Mouse (Mus musculus): Measurements from ENCODE around the gene Ulk4.

The Ulk4 gene

DNA sequence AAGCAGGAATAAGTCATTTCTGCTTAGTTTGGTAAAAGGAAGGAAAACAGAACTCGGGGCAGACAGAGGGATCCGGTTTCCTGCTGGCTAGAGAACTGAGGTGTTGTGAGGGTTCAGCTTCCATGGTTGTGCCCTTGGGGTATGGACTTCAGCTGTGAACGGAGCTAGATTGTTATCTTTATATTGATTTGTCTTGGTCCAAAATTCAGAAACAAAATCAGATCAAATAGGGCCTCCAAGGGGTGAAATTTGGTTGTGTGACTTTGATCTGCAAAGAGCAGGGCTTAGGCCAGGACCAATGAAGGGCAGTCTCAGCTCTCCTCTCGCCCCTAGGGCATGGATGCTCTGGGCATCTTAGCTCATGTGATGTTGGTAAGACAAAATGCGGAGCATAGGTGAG lies 292.5 kb downstream of the Ulk4 start:
- no peak for DNase-seq (ENCODE audit: low read depth, low spot score)

DNA sequence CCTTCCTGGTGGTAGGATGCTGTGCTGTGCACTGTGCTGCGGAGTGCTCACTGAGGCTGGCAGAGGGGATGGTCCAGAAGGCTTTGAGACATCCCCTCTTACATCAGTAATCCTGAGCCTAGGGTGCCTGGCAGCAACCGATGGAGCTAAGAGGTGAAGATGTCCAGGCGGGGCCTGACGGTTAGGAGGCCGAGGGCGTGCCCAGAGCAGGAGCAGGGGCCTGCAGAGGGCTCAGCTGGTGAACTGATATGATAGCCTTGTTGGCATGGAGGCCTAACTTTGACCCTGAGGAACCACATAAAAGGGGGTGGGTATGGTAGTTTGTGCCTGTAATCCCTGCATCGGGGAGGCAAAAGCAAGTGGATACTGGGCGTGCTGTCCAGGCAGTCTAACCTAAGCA lies 293.1 kb downstream of the Ulk4 start:
- DNase-seq (ENCODE audit: low read depth, low spot score) = no peak

DNA sequence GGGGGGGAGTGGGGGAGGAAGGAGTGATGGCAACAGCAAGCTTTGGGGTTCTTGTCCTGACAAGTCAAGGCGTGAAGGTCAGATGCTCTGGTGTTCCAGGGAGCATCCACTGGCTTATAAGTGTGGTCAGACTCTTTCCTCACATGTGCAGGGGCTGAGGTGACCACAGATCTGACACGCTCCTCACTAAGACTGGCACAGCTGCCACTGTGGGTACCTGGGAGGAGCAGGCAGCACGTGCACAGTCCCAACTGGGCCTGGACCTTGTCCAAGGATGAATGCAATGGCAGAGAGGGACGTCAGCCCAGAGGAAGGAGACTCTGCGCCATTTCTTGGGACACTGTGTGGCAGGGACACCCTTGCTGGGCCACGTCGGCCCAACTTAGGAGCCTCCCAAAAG lies 295.2 kb downstream of the Ulk4 start:
- DNase-seq (ENCODE audit: low read depth, low spot score) = no peak

DNA sequence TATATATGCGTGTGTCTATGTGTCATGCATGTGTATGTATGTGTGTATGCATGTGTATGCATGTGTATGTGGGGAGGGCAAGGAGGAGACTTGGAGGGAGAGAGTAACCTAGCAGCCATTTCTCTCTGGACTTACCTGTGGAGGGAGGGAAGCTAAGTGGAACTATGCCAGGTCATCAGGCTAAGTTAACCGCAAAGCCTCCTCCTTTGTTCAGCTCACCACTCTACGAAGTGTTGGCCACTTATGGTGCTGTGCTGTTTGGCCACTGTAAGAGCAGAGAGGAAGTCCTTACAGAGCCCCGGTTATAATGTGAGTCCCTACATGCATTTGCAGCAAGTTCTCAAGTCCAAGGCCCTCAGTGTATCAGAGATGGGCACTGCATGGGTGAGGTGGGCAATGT lies 300.1 kb downstream of the Ulk4 start:
- no peak for DNase-seq (ENCODE audit: low read depth, low spot score)

DNA sequence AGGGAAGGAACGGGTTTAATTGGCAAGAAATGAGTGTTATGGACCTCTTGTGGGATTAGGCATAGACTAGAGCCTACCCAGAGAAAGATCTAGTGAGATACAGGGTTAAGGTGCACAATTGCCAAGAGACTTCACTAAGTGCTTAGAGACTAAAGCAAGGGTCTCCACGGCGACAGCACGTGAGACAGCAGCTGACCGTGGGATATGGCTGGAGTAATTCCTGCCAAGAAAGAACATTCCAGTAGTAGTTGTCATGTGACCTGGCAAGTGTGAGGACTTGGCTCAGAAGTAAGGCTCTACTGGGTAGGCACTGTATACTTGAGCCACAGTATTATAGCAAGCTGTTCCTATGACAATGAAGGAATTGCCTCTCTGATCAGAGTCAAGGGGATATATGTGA lies 300.8 kb downstream of the Ulk4 start:
- no peak for DNase-seq (ENCODE audit: low read depth, low spot score)

DNA sequence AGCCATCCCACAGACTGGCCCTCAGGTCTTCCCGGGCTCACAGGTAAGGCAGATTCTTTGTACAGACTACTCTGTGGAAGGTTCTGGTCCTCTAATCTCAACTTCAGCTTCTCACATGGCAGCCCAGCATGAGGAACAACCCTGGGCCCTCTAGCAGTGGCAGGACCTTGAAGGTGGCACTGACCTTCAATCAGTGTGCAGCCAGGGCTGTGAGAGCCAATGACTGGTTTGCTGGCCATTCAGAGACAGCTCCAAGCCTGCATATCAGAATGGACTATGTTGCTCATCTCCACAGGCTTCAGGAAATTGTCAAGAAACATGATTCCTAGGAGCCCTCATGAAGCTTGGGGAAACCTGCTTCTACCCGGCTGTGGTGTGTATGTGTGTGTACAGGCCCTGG lies 302.8 kb downstream of the Ulk4 start:
- no peak for DNase-seq (ENCODE audit: low read depth, low spot score)

DNA sequence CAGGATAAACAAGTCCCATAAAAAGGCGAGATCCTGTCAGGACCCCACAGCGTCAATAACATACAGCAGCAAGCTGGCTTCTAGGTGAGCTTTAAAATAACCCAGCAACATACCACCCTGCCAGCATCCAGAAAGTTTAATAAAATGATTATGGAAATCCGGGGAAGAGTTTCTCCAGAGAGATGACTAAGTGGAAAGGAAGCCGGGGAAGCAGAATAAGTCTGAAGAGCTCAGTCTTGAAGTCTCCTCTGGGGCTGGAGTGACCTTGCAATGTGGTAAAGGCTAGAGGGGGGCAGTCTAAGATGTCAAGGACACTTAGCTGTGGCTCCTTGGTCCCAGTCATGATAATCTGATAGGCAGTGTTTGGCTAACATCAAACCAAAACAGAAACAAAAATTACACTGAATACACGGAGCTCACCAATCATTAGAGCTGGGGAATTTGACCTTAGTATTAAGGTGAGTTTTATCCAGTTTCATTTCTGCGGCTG lies 303.9 kb downstream of the Ulk4 start:
- no peak for DNase-seq (ENCODE audit: low read depth, low spot score)

DNA sequence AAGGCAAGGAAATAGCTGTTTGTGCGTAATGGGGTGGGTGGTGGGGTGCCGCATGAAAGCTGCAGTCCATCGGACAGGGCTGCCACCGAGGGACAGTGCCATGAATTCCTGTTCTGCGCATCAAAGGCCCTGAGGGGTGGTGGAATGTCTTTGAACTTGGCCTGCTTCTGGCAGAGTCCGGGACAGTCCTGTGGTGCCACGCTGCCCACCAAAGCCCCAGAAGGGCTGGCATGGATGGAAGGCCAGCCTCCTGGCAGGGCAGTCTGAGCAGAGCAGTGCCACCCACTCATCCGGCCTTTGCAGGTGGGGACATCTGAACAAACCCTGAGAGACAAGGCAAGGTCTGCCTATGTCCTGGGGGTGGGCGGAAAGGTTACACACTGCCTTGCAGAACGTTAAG lies 312.0 kb downstream of the Ulk4 start:
- DNase-seq (ENCODE audit: low read depth, low spot score) = no peak

DNA sequence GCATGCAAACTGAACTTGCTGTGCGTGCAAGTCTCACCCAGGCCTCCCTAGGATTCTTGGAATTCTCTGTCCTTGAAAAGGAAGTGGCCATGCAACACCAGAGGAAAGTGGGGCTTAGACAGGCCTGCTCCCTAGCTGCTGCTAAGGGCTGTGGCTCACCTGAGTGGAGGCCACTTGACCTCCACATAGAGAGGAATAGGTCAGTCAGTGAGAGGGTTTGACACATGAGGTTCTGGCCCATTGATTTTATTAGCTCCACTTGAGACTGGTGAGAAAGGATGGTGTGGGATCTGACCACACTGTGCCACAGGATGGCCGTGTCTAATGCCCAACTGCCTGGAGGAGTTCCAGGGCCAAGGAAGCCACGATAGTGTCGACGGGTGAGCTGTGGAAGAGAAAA lies 312.8 kb downstream of the Ulk4 start:
- DNase-seq (ENCODE audit: low read depth, low spot score) = no peak

DNA sequence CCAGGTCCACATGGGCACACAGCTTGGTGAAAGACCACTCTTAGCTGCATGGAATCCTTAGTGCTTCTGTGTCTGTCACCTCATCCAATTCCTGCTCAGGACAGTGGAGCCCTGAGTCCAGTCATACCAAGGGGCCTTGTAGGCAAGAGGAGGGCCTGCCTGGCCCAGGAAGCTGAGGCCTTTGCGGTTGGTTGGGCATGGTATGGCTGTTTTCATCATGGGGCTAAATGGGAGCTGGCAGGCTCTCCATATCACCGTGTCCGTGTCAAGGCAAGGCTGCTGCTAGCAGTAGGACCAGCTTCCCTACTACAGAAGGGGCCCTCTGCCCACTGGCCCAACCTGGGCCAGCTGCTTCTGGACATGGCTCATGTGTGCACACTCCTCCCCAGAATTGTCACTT lies 313.3 kb downstream of the Ulk4 start:
- no peak for DNase-seq (ENCODE audit: low read depth, low spot score)

DNA sequence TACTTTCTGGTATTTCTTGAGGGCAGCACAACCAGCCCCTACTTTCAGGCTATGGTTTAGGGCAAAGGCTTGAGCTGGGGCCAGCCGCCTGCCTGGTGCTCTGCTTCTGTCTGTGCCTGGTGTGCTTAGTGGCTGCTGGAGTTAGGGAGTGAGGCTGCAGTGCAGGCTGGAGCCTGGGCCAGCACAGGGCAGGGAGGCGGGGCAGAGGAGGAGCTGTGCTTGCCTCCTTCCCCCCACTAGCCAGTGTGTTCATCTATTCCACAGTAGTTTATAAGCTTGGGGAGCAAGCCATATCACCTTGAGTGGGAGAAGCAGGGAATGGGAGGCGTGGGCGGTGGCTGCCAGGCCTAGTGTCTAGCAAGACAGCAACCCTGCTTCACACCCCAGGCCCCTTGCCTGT lies 313.9 kb downstream of the Ulk4 start:
- no peak for DNase-seq (ENCODE audit: low read depth, low spot score)

DNA sequence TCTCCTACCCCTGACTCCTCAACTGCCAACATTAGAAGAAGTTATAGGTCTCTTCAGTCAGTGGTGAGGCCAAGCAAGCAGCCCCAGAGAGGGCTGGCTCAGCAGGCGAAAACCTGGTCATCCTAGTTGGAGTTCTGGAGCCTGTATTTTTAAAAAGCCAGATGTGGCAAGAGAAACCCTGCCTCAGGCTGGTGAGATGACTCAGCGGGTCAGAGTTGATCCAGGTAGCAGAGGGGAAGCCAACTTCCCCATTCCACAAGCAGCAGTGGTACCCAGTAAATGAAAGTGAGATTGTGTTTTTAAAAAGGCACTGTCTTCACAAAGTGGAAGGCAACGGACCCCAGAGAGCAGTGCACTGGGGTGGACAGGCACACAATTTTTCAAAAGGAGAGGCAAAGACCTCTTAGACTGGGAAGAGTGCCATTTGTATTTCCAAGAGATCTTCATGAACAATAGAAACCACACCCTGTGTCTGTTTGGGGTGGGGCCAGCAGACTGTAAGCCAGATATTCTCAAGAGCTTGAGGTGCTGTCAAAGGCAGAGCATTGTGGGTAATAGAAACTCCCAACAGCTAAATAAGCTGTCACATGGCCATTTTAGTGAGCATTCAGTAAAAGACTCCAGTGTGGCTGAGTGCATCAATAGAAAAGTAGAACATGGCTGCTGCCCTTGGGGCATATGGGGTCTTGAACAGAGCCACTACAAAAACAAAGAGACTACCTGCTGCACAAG lies 314.9 kb downstream of the Ulk4 start:
- DNase-seq (ENCODE audit: low read depth, low spot score) = no peak

DNA sequence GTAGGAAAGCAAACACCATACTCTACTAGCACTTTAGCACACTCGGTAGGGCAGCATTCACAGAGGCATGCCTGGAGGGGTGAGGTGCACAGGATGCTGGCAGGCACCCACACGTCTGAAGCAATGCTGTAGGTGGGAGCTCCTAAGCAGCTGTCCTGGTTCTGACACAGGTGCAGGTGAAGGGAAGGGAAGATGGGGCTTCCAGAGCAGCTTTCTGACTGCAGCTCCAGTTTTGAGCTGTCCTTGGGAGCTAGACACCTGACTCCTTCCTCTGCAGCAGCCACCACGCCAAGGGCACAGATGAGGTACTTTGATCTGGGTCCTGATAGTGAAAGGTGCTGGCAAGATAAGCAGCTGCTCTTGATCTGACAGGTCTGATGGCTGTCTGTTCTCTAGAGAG lies 315.5 kb downstream of the Ulk4 start:
- DNase-seq (ENCODE audit: low read depth, low spot score) = no peak

DNA sequence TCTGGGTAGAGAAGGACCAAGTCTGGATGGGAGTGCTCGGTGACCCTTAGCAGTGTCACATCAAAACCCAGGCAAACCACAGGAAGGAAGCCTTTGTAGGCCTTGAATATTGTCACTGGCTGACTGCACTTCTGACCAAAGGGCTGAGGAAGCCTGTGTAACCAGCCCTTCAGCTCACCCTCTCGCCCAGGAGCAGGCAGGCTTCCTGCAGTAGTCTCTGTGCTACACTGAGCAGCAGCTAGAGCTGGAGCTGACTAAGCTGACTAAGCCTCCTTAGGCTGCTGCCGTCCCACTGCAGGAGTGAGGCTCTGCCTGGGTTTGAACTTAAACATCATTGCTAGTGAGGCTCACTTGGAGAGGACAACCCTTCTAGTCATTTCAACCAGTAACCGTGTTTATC lies 316.4 kb downstream of the Ulk4 start:
- no peak for DNase-seq (ENCODE audit: low read depth, low spot score)

DNA sequence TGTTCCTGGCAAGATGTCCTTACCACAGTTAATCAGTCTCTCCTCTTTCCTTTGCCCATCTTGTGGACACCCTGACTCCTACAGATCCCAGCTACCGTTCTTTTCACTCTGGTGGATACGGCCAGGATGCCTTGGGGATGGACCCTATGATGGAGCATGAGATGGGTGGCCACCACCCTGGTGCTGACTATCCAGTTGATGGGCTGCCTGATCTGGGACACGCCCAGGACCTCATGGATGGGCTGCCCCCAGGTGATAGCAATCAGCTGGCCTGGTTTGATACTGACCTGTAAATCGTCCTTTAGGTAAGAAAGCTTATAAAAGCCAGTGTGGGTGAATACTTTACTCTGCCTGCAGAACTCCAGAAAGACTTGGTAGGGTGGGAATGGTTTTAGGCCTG lies 317.8 kb downstream of the Ulk4 start:
- DNase-seq (ENCODE audit: low read depth, low spot score) = no peak

DNA sequence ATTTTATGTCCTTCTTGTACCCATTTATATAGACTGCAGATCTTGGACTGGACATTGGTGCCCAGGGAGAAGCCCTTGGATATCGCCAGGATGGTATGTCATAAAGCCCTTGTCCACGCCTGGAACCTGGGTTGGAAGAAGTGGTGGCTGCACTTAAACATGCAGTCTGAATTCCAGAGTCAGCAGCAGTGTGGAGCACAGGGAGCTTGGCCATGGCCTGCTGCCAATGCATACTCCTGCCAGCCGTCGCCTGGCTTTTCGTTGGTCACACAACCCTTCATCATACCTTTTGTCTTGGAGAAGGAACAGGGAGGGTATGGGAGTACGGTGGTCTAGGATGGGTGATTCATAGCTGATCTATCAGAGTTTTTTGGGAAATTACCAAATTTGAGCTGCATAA lies 318.4 kb downstream of the Ulk4 start:
- no peak for DNase-seq (ENCODE audit: low read depth, low spot score)

DNA sequence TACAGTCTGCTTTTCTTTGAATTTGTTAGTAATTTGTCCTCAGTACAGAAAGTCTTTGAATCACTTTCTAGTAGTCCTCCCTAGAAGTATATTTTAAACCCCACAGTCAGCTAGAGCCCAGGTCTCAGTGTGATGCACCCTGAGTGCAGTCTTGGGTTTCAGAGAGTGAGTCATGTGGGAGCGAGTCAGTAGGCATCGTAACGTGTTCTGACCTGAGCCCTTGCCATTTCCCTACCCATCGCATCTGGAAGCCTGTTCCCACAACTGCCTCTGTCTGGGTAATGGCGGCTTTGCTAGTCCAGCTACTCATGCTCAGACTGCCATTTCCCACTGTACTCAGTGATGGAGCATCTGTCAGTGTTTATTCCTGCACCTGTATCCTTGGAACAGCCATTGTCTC lies 318.9 kb downstream of the Ulk4 start:
- no peak for DNase-seq (ENCODE audit: low read depth, low spot score)

DNA sequence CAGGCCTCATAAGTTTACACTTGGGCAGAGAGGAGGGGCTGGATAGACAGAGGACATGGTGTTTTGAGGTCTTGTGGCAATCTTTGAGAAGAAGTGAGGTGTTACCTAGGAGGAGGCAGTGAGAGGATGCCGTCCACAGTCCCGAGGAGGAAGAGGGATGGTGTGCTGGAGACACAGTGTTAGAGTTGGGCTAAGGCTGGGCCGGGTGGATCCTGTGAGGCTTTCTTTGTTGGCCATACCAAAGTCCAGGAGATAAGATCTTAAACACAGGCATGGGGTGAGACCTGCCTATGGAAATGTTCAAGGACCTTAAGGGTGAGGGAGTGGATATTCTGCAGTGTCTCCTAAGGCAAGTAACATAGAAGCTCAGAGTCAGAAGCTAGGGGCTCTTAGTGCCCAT lies 325.1 kb downstream of the Ulk4 start:
- no peak for DNase-seq (ENCODE audit: low read depth, low spot score)

DNA sequence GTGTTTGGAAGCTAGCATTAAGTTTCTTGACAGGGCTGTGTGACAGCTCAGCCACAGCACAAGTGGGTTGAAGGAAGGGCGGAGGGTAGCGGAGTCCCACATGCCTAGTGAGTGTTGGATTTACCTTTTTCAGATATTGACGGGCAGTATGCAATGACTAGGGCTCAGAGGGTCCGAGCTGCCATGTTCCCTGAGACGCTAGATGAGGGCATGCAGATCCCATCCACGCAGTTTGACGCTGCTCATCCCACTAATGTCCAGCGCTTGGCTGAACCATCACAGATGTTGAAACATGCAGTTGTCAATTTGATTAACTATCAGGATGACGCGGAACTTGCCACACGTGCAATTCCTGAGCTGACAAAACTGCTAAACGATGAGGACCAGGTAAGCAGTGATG lies 326.2 kb downstream of the Ulk4 start:
- no peak for DNase-seq (ENCODE audit: low read depth, low spot score)

DNA sequence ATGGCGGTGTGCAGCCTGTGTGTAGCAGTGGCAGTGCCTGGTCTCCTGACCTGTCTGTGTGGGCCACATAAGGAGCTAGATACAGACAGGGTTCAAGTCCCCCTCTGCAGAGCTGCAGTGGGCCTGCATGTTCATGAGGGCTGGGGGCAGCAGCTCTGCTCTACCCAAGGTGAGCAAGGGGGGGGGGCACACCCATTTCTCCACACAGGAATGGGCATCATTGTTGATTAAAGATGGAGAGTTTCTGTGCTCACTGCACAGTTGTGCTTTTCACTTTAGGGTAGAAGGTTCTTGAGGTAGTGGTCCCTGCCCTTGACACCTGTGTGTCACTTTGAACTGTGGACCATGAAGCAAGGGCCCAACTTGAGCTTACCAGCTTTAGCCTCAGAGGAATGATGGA lies 328.2 kb downstream of the Ulk4 start:
- DNase-seq (ENCODE audit: low read depth, low spot score) = no peak

DNA sequence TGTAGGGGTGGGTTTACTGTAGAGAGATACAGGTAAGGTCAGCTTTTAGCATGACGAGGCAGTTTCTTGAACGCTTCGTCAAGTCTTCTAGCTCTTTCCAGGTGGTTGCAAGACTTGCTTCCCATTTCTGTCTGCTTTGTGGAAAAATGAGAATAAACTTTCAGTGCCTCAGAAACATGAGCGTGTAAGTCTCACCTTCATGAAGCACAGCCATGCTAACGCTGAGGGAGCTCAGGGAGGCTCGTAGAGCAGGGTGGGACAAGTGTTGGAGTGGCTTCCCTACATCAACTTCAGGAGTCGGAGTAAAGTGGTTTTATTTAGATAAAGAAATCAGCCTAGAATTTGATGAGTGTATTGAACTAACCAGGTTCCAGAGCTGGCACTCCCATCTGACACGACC lies 330.9 kb downstream of the Ulk4 start:
- DNase-seq (ENCODE audit: low read depth, low spot score) = no peak

DNA sequence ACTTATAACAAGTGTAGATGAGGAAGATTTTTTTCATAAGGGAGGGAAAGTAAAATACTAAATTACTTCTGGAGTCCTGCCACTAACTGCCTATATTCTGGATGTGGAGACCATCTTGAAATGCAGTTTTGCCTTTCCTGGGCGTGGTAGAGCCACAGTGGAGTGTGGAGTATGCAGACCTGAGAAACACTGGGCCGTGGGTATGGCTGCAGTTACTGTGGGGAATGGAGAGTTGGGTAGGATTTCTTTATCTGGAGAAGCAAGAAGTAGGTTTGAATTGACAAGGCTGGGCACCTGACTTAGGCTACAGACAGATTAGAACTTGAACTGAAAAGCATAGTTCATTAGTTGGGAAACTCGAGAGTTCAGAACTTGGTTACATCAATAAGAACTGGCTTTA lies 332.8 kb downstream of the Ulk4 start:
- DNase-seq (ENCODE audit: low read depth, low spot score) = no peak

DNA sequence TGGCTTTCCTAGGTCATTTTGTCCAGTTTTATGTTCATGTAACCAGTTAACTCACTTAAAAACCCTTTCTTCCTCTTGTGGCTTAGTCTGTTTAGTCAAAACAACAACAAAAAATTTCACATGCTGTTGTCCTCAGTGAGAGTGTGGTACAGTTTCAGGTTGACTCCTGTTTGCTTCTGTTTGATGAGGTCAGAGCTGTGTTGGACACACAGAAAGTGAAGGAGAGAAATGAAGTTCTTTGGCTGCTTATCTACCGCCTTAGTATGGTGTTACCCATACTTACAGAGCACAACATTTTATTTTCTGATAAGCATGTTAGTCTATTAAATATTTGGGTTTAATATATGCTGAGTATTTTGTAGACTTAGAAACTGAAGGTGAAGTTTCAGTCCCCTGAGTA lies 333.2 kb downstream of the Ulk4 start:
- no peak for DNase-seq (ENCODE audit: low read depth, low spot score)

DNA sequence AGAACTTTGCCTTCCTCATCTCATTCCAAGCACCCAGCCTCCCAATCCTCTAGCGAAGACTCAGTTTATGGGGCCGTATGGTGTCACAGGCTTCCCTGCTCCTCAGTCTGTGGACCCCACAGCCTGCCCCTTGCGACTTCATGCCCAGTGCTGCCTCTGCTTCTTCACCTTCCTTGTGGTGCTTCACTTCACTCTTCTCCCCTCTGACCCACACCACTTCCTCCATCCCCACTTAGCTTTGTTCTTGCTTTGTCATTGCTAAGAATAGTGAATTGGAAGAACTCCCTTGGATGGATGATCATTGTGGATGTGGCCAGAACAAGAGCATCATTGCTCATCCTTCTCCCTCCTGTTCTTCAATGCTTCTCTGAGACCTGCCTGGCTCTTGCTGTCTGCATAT lies 336.1 kb downstream of the Ulk4 start:
- DNase-seq (ENCODE audit: low read depth, low spot score) = no peak

All from mesoderm, embryonic 11.5 days (tissue).